Comparison of ENCODE assay signal across 9 mouse cellular contexts in genomic region chr19:8839103-8839907, GRCm38 (mm10). TPM values are rescaled to one million over a fixed set of nuclear protein-coding genes. Genes with fewer than 3 reads are reported as not detected.
DNase-seq lines count a peak whose midpoint lies in the region; ATAC-seq lines count a peak whose summit lies in the region.
"Had no signal": no experiment of that assay in that cellular context is flagged by ENCODE, and none has a peak within 500 bp of the region (broad histone marks: within the 10 kb centered on the region; RNA-seq: fewer than 3 reads in every experiment).

TSS of gene Gng3 (minus strand) at chr19:8839194.

- DNase-seq in heart, adult 8-10 months (ENCODE audit: low spot score): no peak
- peak; percentile 99 for DNase-seq in brain, adult 2 months (ENCODE audit: low read depth, low spot score)
- DNase-seq in layer of hippocampus, postnatal 10 days (ENCODE audit: low spot score in 2 of 2): peak; percentile 70 to 78

- H3K9ac ChIP-seq in heart, embryonic 15.5 days: peak within 1 kb of the TSS; percentile 76
- H3K9ac ChIP-seq in forebrain, embryonic 13.5 days: peak within 1 kb of the TSS; percentile 90
- peak within 1 kb of the TSS; percentile 82 for H3K9ac ChIP-seq in midbrain, embryonic 12.5 days (replicated peaks)

- peaks cover 17% of the 10 kb centered on the region; the same call in 1 of the 2 replicates for H3K36me3 ChIP-seq in heart, embryonic 15.5 days
- peaks cover 29% of the 10 kb centered on the region for H3K36me3 ChIP-seq in forebrain, embryonic 13.5 days (ENCODE audit: poor library complexity, severe bottlenecking)
- H3K36me3 ChIP-seq in midbrain, embryonic 12.5 days: peaks cover 35% of the 10 kb centered on the region

- H3K27me3 ChIP-seq in heart, embryonic 15.5 days: no peaks in the 10 kb centered on the region
- H3K27me3 ChIP-seq in forebrain, embryonic 13.5 days: no peaks in the 10 kb centered on the region
- no peaks in the 10 kb centered on the region for H3K27me3 ChIP-seq in midbrain, embryonic 12.5 days
- H3K27me3 ChIP-seq: Patski had no signal

- no peaks in the 10 kb centered on the region for H3K9me3 ChIP-seq in heart, embryonic 15.5 days (replicated peaks)
- no peaks in the 10 kb centered on the region for H3K9me3 ChIP-seq in forebrain, embryonic 13.5 days (replicated peaks)
- no peaks in the 10 kb centered on the region for H3K9me3 ChIP-seq in midbrain, embryonic 12.5 days

- H3K4me3 ChIP-seq in heart, embryonic 15.5 days: peak within 1 kb of the TSS; percentile 65
- H3K4me3 ChIP-seq in forebrain, embryonic 13.5 days: peak within 1 kb of the TSS; percentile 65
- H3K4me3 ChIP-seq in midbrain, embryonic 12.5 days: peak within 1 kb of the TSS; percentile 59

- H3K4me1 ChIP-seq in heart, embryonic 15.5 days (replicated peaks): peaks cover 33% of the 10 kb centered on the region
- H3K4me1 ChIP-seq in forebrain, embryonic 13.5 days: peaks cover 27% of the 10 kb centered on the region
- peaks cover 28% of the 10 kb centered on the region for H3K4me1 ChIP-seq in midbrain, embryonic 12.5 days

- H3K4me2 ChIP-seq in heart, embryonic 15.5 days: peak within 1 kb of the TSS; percentile 95
- peak within 1 kb of the TSS; percentile 83 for H3K4me2 ChIP-seq in forebrain, embryonic 13.5 days
- H3K4me2 ChIP-seq in midbrain, embryonic 12.5 days (replicated peaks): peak within 1 kb of the TSS; percentile 73

- H3K27ac ChIP-seq in heart, embryonic 15.5 days: peak within 1 kb of the TSS; percentile 97
- H3K27ac ChIP-seq in forebrain, embryonic 13.5 days: peak within 1 kb of the TSS; percentile 99
- peak within 1 kb of the TSS; percentile 97 for H3K27ac ChIP-seq in midbrain, embryonic 12.5 days (replicated peaks)

- 0 out of 2 replicates have a peak, but pooled peaks have one; percentile 2 for ATAC-seq in heart, embryonic 15.5 days (replicated peaks; ENCODE audit: insufficient number of reproducible peaks, insufficient read depth, low FRiP score, low read depth)
- peak; percentile 79 for ATAC-seq in forebrain, embryonic 13.5 days
- ATAC-seq in midbrain, embryonic 12.5 days (ENCODE audit: low FRiP score, low read depth): peak; percentile 84
- ATAC-seq in megakaryocyte-erythroid progenitor cell, adult 5-6 weeks (replicated peaks; ENCODE audit: low FRiP score, low TSS enrichment, poor library complexity, severe bottlenecking): no peak
- ATAC-seq in CD4-positive, CD25-positive, alpha-beta regulatory T cell, adult 4 months: no peak
- ATAC-seq: Patski had no signal

- WGBS in heart, embryonic 15.5 days: 66% methylated on average over 11 of the region's 11 CpGs
- WGBS in forebrain, embryonic 13.5 days: 32% methylated on average over 11 of the region's 11 CpGs
- 33% methylated on average over 11 of the region's 11 CpGs for WGBS in midbrain, embryonic 12.5 days

RNA-seq across cellular contexts. Expression of gene Gng3, which starts in this region (rescaled TPM):
- polyA plus RNA-seq in heart, embryonic 15.5 days (2015; fragmentation: Nextera tagmentation; extraction: Ambion mirVana): 1.3 and 5.0 TPM in 2 replicates
- total RNA-seq in heart, adult 8-10 months (2022): under 1 TPM in 1 of 4 experiments, not detected in 3; 0.22 TPM
- 198 and 204 TPM in 2 replicates for polyA plus RNA-seq in forebrain, embryonic 13.5 days (2015; fragmentation: Nextera tagmentation; extraction: Ambion mirVana)
- total RNA-seq in layer of hippocampus, postnatal 10 days (2021): 100 to 1,000 TPM; 291 to 295 TPM
- polyA plus RNA-seq in midbrain, embryonic 12.5 days (2016; fragmentation: Nextera tagmentation; extraction: Ambion mirVana): 174 and 180 TPM in 2 replicates
- 0.57 TPM in 1 of 2 replicates, not detected in the other for total RNA-seq in megakaryocyte-erythroid progenitor cell, adult 5-6 weeks (2014; fragmentation: Nextera tagmentation)
- total RNA-seq in megakaryocyte-erythroid progenitor cell, adult 5-6 weeks (2017): 0.30 and 1.3 TPM in 2 replicates
- 1 to 10 TPM in 1 of 2 experiments, under 1 TPM in 1; 0.91 to 1.4 TPM for polyA plus RNA-seq in CD4-positive, CD25-positive, alpha-beta regulatory T cell, adult 4 months (2017; shearing (Covaris generic))

Comparison
In these comparisons a context has a peak if more than half of its experiments do, and no peak if none do; other contexts are left out.
1. RNA of gene Gng3 (total RNA-seq): 291 to 295 TPM in layer of hippocampus, postnatal 10 days; 0.30 to 1.3 TPM in megakaryocyte-erythroid progenitor cell, adult 5-6 weeks and 0.22 TPM in heart, adult 8-10 months; every median in the first group is over 100 times any median in the second.
2. RNA of gene Gng3 (polyA plus RNA-seq): 198 to 204 TPM in forebrain, embryonic 13.5 days and 174 to 180 TPM in midbrain, embryonic 12.5 days; 0.91 to 1.4 TPM in CD4-positive, CD25-positive, alpha-beta regulatory T cell, adult 4 months and 1.3 to 5.0 TPM in heart, embryonic 15.5 days; every median in the first group is over 10 times any median in the second.
3. ATAC-seq: peak in heart, embryonic 15.5 days (single experiment), forebrain, embryonic 13.5 days (single experiment) and midbrain, embryonic 12.5 days (single experiment); none in megakaryocyte-erythroid progenitor cell, adult 5-6 weeks (single experiment) and CD4-positive, CD25-positive, alpha-beta regulatory T cell, adult 4 months (single experiment).
4. Peak in every context shown above with its lines, with median percentiles within 50 percentile points of each other: H3K27ac ChIP-seq, H3K4me2 ChIP-seq, H3K4me3 ChIP-seq and H3K9ac ChIP-seq.